Mouse (Mus musculus) CD8-positive naive resting alpha-beta T cell, adult 2 months (primary cell): ENCODE results near the gene Tmem50b.
A peak's percentile ranks its signal among the peaks of the same experiment; 100 is the strongest.

Experiments
- DNase-seq, 2 experiments: peaks; one replicate each; pipeline ENCODE4 v3.0.0; 2022; ENCODE audit warnings: low read depth in 2 of 2, low spot score in 2 of 2

Tmem50b gene

DNA sequence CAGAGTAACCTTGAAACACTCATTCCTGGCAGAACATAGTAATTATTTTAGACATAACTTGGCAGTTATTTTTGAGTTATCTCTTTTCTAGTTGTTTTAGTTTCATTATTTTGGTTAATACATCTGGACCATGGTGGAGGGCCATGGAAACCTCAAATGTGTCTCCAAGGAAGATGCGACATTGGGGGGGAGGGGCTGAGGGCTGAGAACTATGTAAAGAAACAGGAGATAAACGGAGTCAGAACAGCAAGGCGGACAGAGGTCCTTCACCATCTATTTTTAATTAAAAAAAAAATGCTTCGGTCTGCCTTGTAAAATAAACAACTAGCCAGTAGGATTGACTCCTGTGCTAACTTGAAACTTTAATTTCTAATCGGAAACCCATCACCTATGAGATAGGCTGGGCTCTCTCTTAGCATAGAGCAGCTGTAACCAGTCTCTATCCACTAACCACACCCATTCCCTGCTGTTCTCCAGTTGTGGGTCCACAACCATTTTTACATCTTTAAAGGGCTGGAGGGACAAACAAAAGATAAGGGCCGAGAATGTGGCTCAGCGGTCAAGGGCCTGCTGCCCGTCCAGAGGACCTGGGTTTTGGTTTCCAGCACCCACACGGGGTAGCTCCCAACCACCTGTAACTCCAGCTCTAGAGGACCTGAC, 32.2 kb downstream of the Tmem50b start:
- DNase-seq, result no peak

DNA sequence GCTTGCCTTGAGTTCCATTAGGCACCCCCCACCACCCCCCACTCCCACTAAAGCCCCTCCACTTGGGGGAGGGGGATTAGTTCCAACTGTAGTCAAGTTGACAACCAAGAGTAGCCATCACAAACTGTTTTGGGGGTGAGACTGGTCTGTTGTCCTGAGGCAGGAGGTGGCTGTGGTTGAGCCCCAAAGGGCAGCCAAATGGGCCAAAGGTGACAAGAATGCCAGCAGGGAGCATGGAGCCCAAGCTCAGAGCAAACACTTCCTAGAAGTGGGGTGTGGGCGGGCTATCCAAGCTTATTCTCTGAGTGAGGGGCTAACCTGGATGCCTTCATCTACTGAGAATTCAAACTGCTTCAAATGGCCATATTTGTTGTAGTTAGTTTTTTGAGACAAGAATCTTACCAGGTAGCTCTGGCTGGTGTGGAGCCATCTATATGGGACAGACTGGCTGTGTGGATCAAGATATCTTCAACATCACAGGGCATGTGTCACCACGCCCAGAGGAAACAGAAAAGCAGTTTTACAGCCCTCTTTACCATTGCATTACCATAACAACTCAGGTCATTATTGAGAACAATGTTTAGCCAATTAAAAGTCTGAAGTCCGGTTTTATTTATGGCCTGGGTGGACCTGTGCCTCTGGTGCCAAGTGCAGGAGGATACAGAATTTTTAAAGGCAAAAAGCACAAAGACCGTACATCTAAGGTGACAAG, 32.9 kb downstream of the Tmem50b start:
- no peak for DNase-seq

GRCm38 (mm10) chr16:91561541-91562457, 35.8 kb downstream of the Tmem50b start:
- DNase-seq, result no peak

DNA sequence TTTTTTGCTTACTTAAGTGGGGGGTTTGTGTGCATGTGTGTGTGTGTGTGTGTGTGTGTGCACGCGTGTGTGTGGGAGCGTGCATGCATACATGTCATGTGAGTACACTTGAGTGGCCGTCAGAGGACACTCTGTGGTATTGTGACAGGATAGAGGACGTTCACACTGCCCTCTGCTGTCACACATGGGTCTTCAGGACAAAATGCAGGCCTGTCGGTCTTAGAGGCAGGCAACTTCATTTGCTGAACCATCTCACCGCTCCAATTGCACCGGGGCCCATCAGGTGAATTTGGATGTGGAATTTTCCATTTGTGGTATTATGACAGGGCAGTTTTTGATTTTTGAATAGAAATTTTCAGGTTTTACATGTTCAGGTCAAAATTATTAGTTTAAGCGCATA, 36.5 kb downstream of the Tmem50b start:
- no peak for DNase-seq

GRCm38 (mm10) chr16:91557693-91558092, 39.9 kb downstream of the Tmem50b start:
- DNase-seq, result no peak

DNA sequence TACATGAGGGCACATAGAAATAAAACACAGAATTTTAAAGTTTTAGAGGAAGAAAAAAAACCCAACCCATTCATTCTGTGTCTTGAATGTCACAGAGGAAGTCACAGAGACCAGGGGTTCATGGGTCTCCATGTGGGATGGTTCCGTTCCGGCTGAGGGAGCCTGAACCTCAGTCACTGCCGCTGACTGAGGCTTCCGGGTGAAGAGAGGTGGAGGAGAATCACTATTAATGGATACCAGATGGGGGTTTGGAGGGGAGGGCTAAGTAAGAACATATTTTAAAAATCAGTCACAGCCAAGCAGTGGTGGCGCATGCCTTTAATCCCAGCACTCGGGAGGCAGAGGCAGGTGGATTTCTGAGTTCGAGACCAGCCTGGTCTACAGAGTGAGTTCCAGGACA, 40.4 kb downstream of the Tmem50b start:
- no peak for DNase-seq

- DNase-seq, result no peak
Measured at GRCm38 (mm10) chr16:91556659-91557058, 40.9 kb downstream of the Tmem50b start.

- DNase-seq, result no peak
Measured at GRCm38 (mm10) chr16:91555017-91555605, 42.5 kb downstream of the Tmem50b start.

GRCm38 (mm10) chr16:91553625-91554024, 44.0 kb downstream of the Tmem50b start:
- DNase-seq, result peak; percentile 55 to 64

DNA sequence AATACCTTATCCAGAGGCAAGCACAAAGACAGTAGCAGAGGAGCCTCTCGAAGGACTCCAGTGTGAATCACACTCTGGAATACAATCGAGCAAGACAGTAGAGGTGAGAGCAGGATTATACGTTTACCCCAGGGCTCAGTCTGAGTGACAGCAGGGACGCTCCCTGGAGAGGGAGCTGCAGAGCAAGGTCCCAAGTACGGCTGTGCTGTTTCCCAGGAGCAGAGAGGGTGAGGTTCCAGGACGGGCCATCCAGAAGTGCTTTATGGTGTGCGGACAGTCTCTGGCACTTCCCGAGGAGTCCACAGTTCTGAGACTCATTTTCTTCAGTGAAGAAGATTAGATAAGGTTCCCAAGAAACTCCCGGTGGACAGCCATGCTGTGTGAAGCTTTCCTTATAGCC, 45.5 kb downstream of the Tmem50b start:
- no peak for DNase-seq

DNA sequence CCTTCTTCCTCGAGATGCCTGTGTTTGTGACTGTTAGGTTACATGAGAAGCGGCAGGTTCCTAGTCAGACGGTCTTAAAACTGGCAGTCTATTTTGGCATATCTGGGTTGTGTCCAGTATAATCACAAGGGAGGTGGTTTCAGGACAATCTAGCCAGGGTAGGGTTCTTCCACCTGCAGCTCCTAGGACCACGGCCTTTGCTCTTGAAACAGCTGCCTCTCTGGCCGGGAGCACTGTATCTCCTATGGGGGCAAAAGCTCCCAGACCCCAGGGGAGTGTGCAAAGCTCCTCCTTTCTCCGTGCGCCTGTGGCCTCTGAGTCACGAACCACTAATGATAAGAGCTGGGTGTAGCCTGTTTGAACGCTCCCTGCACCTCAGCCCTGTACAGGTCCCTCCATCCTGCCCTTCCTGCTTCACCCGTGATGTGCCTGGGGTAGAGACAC, 46.5 kb downstream of the Tmem50b start:
- DNase-seq, result no peak

- no peak for DNase-seq
Measured at GRCm38 (mm10) chr16:91549616-91550015, 48.0 kb downstream of the Tmem50b start.

DNA sequence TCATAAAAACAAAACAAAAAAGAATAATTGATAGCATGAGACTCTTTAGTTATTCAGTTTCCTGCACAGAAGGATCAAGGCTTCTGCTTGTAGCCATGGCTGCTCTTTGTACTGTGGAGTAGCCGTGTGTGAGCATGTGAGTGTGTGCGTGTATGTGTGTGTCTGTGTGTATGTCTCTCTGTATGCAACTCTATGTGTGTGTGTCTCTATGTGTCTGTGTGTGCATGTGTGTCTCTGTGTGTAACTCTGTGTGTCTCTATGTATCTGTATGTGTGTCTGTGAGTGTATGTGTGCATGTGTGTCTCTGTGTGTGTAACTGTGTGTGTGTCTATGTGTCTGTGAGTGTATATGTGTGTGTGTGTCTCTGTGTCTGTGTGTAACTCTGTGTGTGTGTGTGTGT, 48.6 kb downstream of the Tmem50b start:
- peak in 1 of 2 experiments; percentile 35 for DNase-seq

- DNase-seq, result no peak
Measured at GRCm38 (mm10) chr16:91548586-91548985, 49.0 kb downstream of the Tmem50b start.

DNA sequence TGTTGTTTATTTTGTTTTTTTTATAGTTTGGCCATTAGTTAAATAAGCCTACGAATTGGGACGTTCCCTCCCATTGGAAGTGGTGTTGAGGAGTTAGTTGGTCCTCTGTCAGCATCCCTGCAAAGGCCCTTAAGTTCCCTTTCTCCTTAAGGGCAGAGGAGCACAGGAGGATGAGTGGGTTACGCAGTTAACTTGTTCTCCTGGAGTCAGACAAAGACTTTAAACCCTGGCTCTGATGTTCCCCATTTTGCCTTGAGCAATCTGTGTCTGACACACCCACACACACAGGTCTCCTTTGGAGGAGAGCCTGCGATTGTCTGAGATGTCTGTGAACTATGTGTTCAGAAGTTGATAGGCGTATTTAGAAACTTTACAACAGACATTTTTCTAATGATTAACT, 49.6 kb downstream of the Tmem50b start:
- peak in 1 of 2 experiments; percentile 24 for DNase-seq

DNA sequence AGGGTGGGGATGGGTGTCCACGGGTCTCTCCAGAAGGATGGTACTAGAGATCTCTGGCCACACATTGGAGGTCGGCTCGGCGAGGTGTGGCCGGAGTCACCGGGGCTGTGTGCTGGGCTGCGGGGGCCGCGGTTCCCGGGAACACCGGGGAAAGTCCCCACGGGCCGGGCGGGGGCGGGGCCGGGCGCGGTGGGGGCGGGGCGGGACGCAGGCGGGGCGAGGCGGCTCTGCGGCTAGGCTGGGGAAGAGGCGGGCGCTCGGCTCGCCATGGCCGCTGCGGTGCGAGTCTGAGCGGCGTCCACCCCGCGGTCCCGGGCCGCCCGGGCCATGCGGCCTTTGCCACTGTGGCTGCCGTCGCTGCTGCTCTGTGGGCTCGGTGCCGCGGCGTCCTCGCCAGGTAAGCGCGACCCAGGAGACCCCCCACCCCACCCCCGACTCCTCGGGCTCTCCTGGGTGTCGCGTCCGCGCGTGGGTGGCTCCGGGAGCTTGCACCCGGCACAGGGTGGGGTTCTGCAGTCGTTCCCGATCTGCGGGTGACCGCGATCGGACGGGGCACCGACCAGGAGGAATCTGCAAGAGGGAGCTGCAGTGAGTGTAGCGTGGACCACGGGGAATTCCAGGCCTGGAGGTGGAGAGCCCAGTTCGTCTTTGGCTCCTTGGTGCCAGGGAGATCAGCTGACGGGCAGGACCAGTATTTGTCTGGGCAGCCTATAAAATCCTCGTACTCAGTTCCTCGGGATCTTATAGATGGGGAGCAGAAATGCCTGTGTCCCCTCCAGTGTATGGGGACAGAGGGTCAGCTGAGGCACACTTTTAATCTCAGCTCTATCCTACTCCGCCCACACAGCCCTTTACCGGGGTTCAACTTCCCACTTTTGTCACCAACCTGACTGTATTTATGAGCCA, 50.5 kb downstream of the Tmem50b start, which contains the start of gene Ifngr2:
TSS of gene Ifngr2 (plus strand) at position 237 of the 906 bp plus-strand sequence.
- DNase-seq, result peak; percentile 39 to 41

DNA sequence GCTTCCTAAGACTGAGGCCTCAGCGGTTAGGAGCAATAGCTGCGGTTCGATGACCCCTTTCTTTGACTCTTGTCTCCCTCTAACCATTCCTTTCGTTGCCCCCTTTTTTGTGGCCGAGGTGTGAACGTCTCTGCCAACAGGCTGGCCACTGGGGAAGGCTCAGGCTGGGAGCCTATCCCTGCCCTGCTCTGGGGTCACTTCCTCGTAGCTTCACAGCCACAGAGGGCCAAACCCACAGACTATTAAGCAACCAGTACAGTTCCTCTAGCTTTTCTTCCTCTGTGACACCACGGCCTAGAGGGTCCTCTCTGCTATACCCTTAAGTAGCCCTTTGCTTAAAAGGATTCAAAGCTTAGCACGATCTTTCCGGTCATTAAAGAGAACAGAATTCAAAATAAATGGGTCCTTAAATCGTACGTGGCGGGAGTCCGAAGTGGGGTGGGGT, 51.2 kb downstream of the Tmem50b start:
- DNase-seq, result peak in 1 of 2 experiments; percentile 40

- peak; percentile 66 to 78 for DNase-seq
Measured at GRCm38 (mm10) chr16:91545597-91546281, 51.9 kb downstream of the Tmem50b start.

GRCm38 (mm10) chr16:91543619-91544018, 54.0 kb downstream of the Tmem50b start:
- DNase-seq, result no peak
